Mouse (Mus musculus) heart, postnatal 36 days (tissue): Measurements from ENCODE around the gene Olfr644. TPM values are rescaled to one million over a fixed set of nuclear protein-coding genes. Genes with fewer than 3 reads are reported as not detected.

ENCODE experiments used
- DNase-seq, 2 experiments: peaks; one replicate each; pipeline ENCODE4 v3.0.0; 2021 to 2022
- intact Hi-C: fragments of 180-260 bp; cut with DNase I; formaldehyde crosslinking; loops from one replicate; pipeline ENCODE4 v1.15.1; 2025
- total RNA-seq, 2 experiments: library from RNA; stranded (reverse); gene quantifications; 2 replicates each; pipeline ENCODE4 v1.2.3; 2021

Olfr644 gene
- total RNA-seq, result not detected

- DNase-seq, result no peak
- intact Hi-C loops, result no loop called here
Observed at GRCm38 (mm10) chr7:104071769-104072168, at the start of gene Olfr644. Olfr644 (minus strand) TSS chr7:104071869.

- DNase-seq, result no peak
- intact Hi-C loops, result no loop called here
Observed at GRCm38 (mm10) chr7:104104757-104104972, 33.0 kb upstream of the Olfr644 start, which contains the start of gene Olfr646. Olfr646 (plus strand) TSS chr7:104104873.

- no peak for DNase-seq
- intact Hi-C loops, result no loop called here
Observed at GRCm38 (mm10) chr7:104103913-104104756, 32.5 kb upstream of the Olfr644 start.

GRCm38 (mm10) chr7:104085365-104085764 lies 13.7 kb upstream of the Olfr644 start, which contains the start of gene Olfr645:
Olfr645 (minus strand) TSS chr7:104085465.
- intact Hi-C loops, result no loop called here
- no peak for DNase-seq

- DNase-seq, result no peak
- intact Hi-C loops, result no loop called here
Observed at GRCm38 (mm10) chr7:104061345-104061744, 10.3 kb downstream of the Olfr644 start, which contains the start of gene 4930516K23Rik. 4930516K23Rik (minus strand) TSS chr7:104061445.

- intact Hi-C loops, result no loop called here
Observed at GRCm38 (mm10) chr7:104059215-104059614, 12.5 kb downstream of the Olfr644 start.

GRCm38 (mm10) chr7:104052566-104052965 lies 19.1 kb downstream of the Olfr644 start, which contains the start of gene Olfr642:
Olfr642 (minus strand) TSS chr7:104052666.
- DNase-seq, result no peak
- intact Hi-C loops, result no loop called here

More at GRCm38 (mm10) chr7:104059215-104059614, 12.5 kb downstream of the Olfr644 start:
- DNase-seq, result no peak

- intact Hi-C loops, result no loop called here
- no peak for DNase-seq
Observed at GRCm38 (mm10) chr7:104050745-104051144, 20.9 kb downstream of the Olfr644 start.

GRCm38 (mm10) chr7:104035145-104035544 lies 36.5 kb downstream of the Olfr644 start, which contains the start of gene Olfr641:
Olfr641 (plus strand) TSS chr7:104035445.
- DNase-seq, result no peak
- intact Hi-C loops, result no loop called here

GRCm38 (mm10) chr7:104026978-104027377 lies 44.7 kb downstream of the Olfr644 start:
- no peak for DNase-seq
- intact Hi-C loops, result no loop called here

GRCm38 (mm10) chr7:104025473-104025872 lies 46.2 kb downstream of the Olfr644 start, which contains the start of gene Olfr640:
Olfr640 (minus strand) TSS chr7:104025573.
- no peak for DNase-seq
- intact Hi-C loops, result no loop called here

GRCm38 (mm10) chr7:104021651-104022050 lies 50.0 kb downstream of the Olfr644 start:
- intact Hi-C loops, result no loop called here
- no peak for DNase-seq

GRCm38 (mm10) chr7:104018953-104019352 lies 52.7 kb downstream of the Olfr644 start:
- DNase-seq, result no peak
- intact Hi-C loops, result no loop called here

- intact Hi-C loops, result no loop called here
- no peak for DNase-seq
Observed at GRCm38 (mm10) chr7:104017203-104017602, 54.5 kb downstream of the Olfr644 start, which contains the start of gene Olfr639. Olfr639 (minus strand) TSS chr7:104017303.

Other genes starting within 250 kb of the Olfr644 start
- over 10,000 TPM in 1 of 2 experiments, 1,000 to 10,000 TPM in 1; 9,168 to 11,645 TPM for gene Hbb-bs, start 243.8 kb downstream of the Olfr644 start, total RNA-seq
- gene Hbb-bh2, start 231.3 kb downstream of the Olfr644 start, total RNA-seq, result not detected
- not detected for gene Hbb-bh1, start 228.7 kb downstream of the Olfr644 start, total RNA-seq
- not detected for gene Hbb-y, start 218.7 kb downstream of the Olfr644 start, total RNA-seq
- gene Olfr66, start 185.6 kb downstream of the Olfr644 start, total RNA-seq, result not detected
- gene Olfr64, start 177.4 kb downstream of the Olfr644 start, total RNA-seq, result not detected
- gene Olfr65, start 168.4 kb downstream of the Olfr644 start, total RNA-seq, result not detected
- not detected for gene Olfr631, start 143.0 kb downstream of the Olfr644 start, total RNA-seq
- not detected for gene Olfr632, start 137.5 kb downstream of the Olfr644 start, total RNA-seq
- gene Olfr633, start 127.4 kb downstream of the Olfr644 start, total RNA-seq, result not detected
- not detected for gene Olfr635, start 100.7 kb downstream of the Olfr644 start, total RNA-seq
- not detected for gene Olfr638, start 73.1 kb downstream of the Olfr644 start, total RNA-seq
- gene Olfr639, start 54.6 kb downstream of the Olfr644 start, total RNA-seq, result not detected
- not detected for gene Olfr640, start 46.3 kb downstream of the Olfr644 start, total RNA-seq
- gene Olfr641, start 36.4 kb downstream of the Olfr644 start, total RNA-seq, result not detected
- not detected for gene Olfr642, start 19.2 kb downstream of the Olfr644 start, total RNA-seq
- gene 4930516K23Rik, start 10.4 kb downstream of the Olfr644 start, total RNA-seq, result not detected
- not detected for gene Olfr645, start 13.6 kb upstream of the Olfr644 start, total RNA-seq
- gene Olfr646, start 33.0 kb upstream of the Olfr644 start, total RNA-seq, result not detected
- gene Ubqln5, start 58.0 kb upstream of the Olfr644 start, total RNA-seq, result not detected
- not detected for gene Olfr643, start 65.5 kb upstream of the Olfr644 start, total RNA-seq
- not detected for gene Ubqln3, start 71.4 kb upstream of the Olfr644 start, total RNA-seq
- not detected for gene Ubqlnl, start 78.7 kb upstream of the Olfr644 start, total RNA-seq
- gene Olfm5, start 93.0 kb upstream of the Olfr644 start, total RNA-seq, result not detected
- not detected for gene Olfr648, start 111.5 kb upstream of the Olfr644 start, total RNA-seq
- gene Olfr649, start 124.1 kb upstream of the Olfr644 start, total RNA-seq, result not detected
- gene Trim6, start 146.9 kb upstream of the Olfr644 start, total RNA-seq, result under 1 TPM; 0.14 to 0.89 TPM
- 1 to 10 TPM; 4.0 to 6.1 TPM for gene Trim34a, start 172.6 kb upstream of the Olfr644 start, total RNA-seq
- gene Trim5, start 216.2 kb upstream of the Olfr644 start, total RNA-seq, result 1 to 10 TPM; 2.0 to 3.0 TPM
- gene Trim12a, start 243.6 kb upstream of the Olfr644 start, total RNA-seq, result 1 to 10 TPM; 6.6 to 9.2 TPM